Mouse (Mus musculus): ENCODE data around the gene M1ap. TPM values are rescaled to one million over a fixed set of nuclear protein-coding genes. Genes with fewer than 3 reads are reported as not detected.

The M1ap gene
- polyA plus RNA-seq, 1 experiment from 2014 or later: 0.43 TPM

- Histone ChIP-seq H3K27ac (peak overlapping the region; percentile 86), H3K4me2 (no peak overlapping the region), H3K27me3 (no peaks in the 10 kb centered on the region), H3K9ac (no peak overlapping the region), H3K36me3 (no peaks in the 10 kb centered on the region), H3K4me1 (peaks cover 19% of the 10 kb centered on the region), H3K9me3 (replicated peaks) (no peaks in the 10 kb centered on the region), H3K4me3 (replicated peaks) (no peak overlapping the region)
- WGBS: 81% methylated on average over 4 of the region's 4 CpGs
- ATAC-seq (replicated peaks; ENCODE audit: low FRiP score): no peak
These were observed 51.6 kb downstream of the M1ap start for GRCm38 (mm10) chr6:82998326-82998725.

- Histone ChIP-seq H3K4me1 (peaks cover 22% of the 10 kb centered on the region), H3K27ac (no peak overlapping the region), H3K27me3 (no peaks in the 10 kb centered on the region), H3K36me3 (no peaks in the 10 kb centered on the region), H3K4me3 (replicated peaks) (no peak overlapping the region), H3K4me2 (no peak overlapping the region), H3K9ac (no peak overlapping the region), H3K9me3 (replicated peaks) (no peaks in the 10 kb centered on the region)
- no peak for ATAC-seq (replicated peaks; ENCODE audit: low FRiP score)
- WGBS: 76% methylated on average over 8 of the region's 8 CpGs
These were observed 53.3 kb downstream of the M1ap start for GRCm38 (mm10) chr6:82999986-83000385.

- ATAC-seq (replicated peaks; ENCODE audit: low FRiP score): no peak
- H3K27ac ChIP-seq: no peak overlapping the region
- no peaks in the 10 kb centered on the region for H3K36me3 ChIP-seq
- peaks cover 12% of the 10 kb centered on the region for H3K4me1 ChIP-seq
- no peaks in the 10 kb centered on the region for H3K27me3 ChIP-seq
- H3K9me3 ChIP-seq (replicated peaks): no peaks in the 10 kb centered on the region
- no peak overlapping the region for H3K9ac ChIP-seq
- no peak overlapping the region for H3K4me2 ChIP-seq
- 93% methylated on average over 1 of the region's 1 CpGs for WGBS
- no peak overlapping the region for H3K4me3 ChIP-seq (replicated peaks)
These were observed 56.4 kb downstream of the M1ap start for GRCm38 (mm10) chr6:83003082-83003481.

- H3K9ac ChIP-seq: no peak overlapping the region
- H3K4me2 ChIP-seq: no peak overlapping the region
- H3K27ac ChIP-seq: no peak overlapping the region
- no peak overlapping the region for H3K4me3 ChIP-seq (replicated peaks)
- H3K9me3 ChIP-seq (replicated peaks): no peaks in the 10 kb centered on the region
- H3K27me3 ChIP-seq: no peaks in the 10 kb centered on the region
- no peak for ATAC-seq (replicated peaks; ENCODE audit: low FRiP score)
- H3K4me1 ChIP-seq: peaks cover 9% of the 10 kb centered on the region; the same call in 1 of the 2 replicates
- no peaks in the 10 kb centered on the region for H3K36me3 ChIP-seq
- WGBS: 89% methylated on average over 5 of the region's 5 CpGs
These were observed 57.1 kb downstream of the M1ap start for GRCm38 (mm10) chr6:83003850-83004249.

GRCm38 (mm10) chr6:83004309-83004708 is 57.6 kb downstream of the M1ap start:
- Histone ChIP-seq H3K4me2 (no peak overlapping the region), H3K9ac (no peak overlapping the region), H3K4me3 (replicated peaks) (no peak overlapping the region), H3K4me1 (peaks cover 9% of the 10 kb centered on the region; the same call in 1 of the 2 replicates), H3K9me3 (replicated peaks) (no peaks in the 10 kb centered on the region), H3K36me3 (no peaks in the 10 kb centered on the region), H3K27me3 (no peaks in the 10 kb centered on the region), H3K27ac (0 out of 2 replicates have a peak overlapping the region, but pooled peaks have one; percentile 41)
- no peak for ATAC-seq (replicated peaks; ENCODE audit: low FRiP score)
- 86% methylated on average over 2 of the region's 2 CpGs for WGBS

- Histone ChIP-seq H3K9me3 (replicated peaks) (no peaks in the 10 kb centered on the region), H3K9ac (no peak overlapping the region), H3K4me2 (no peak overlapping the region), H3K36me3 (no peaks in the 10 kb centered on the region), H3K4me1 (peaks cover 9% of the 10 kb centered on the region; the same call in 1 of the 2 replicates), H3K27me3 (no peaks in the 10 kb centered on the region), H3K27ac (peak overlapping the region; percentile 41; the same call in 1 of the 2 replicates), H3K4me3 (replicated peaks) (no peak overlapping the region)
- 61% methylated on average over 7 of the region's 7 CpGs for WGBS
- no peak; the same call in 1 of the 2 replicates for ATAC-seq (replicated peaks; ENCODE audit: low FRiP score)
These were observed 58.2 kb downstream of the M1ap start for GRCm38 (mm10) chr6:83004872-83005271.

GRCm38 (mm10) chr6:83005444-83006011 is 58.8 kb downstream of the M1ap start:
- Histone ChIP-seq H3K4me1 (peaks cover 16% of the 10 kb centered on the region), H3K4me3 (replicated peaks) (no peak overlapping the region), H3K4me2 (no peak overlapping the region), H3K27ac (0 out of 2 replicates have a peak overlapping the region, but pooled peaks have one; percentile 41), H3K27me3 (no peaks in the 10 kb centered on the region), H3K9me3 (replicated peaks) (no peaks in the 10 kb centered on the region), H3K36me3 (no peaks in the 10 kb centered on the region), H3K9ac (no peak overlapping the region)
- no peak for ATAC-seq (replicated peaks; ENCODE audit: low FRiP score)
- 71% methylated on average over 10 of the region's 10 CpGs for WGBS

GRCm38 (mm10) chr6:83006114-83006513 is 59.4 kb downstream of the M1ap start:
- 83% methylated on average over 6 of the region's 6 CpGs for WGBS
- H3K27me3 ChIP-seq: no peaks in the 10 kb centered on the region
- H3K4me2 ChIP-seq: no peak overlapping the region
- H3K9me3 ChIP-seq (replicated peaks): no peaks in the 10 kb centered on the region
- peaks cover 17% of the 10 kb centered on the region for H3K4me1 ChIP-seq
- no peak overlapping the region for H3K27ac ChIP-seq
- H3K36me3 ChIP-seq: no peaks in the 10 kb centered on the region
- no peak overlapping the region for H3K9ac ChIP-seq
- ATAC-seq (replicated peaks; ENCODE audit: low FRiP score): no peak
- H3K4me3 ChIP-seq (replicated peaks): no peak overlapping the region

GRCm38 (mm10) chr6:83008659-83009058 is 62.0 kb downstream of the M1ap start:
- Histone ChIP-seq H3K4me3 (replicated peaks) (no peak overlapping the region), H3K36me3 (no peaks in the 10 kb centered on the region), H3K9ac (no peak overlapping the region), H3K27me3 (no peaks in the 10 kb centered on the region), H3K4me1 (peaks cover 17% of the 10 kb centered on the region), H3K9me3 (replicated peaks) (no peaks in the 10 kb centered on the region), H3K4me2 (no peak overlapping the region), H3K27ac (no peak overlapping the region)
- 48% methylated on average over 3 of the region's 3 CpGs for WGBS
- ATAC-seq (replicated peaks; ENCODE audit: low FRiP score): no peak

GRCm38 (mm10) chr6:83010010-83010409 is 63.3 kb downstream of the M1ap start:
- no peak overlapping the region for H3K4me3 ChIP-seq (replicated peaks)
- H3K4me1 ChIP-seq: peaks cover 13% of the 10 kb centered on the region
- no peaks in the 10 kb centered on the region for H3K27me3 ChIP-seq
- WGBS: 53% methylated on average over 7 of the region's 7 CpGs
- no peak overlapping the region for H3K9ac ChIP-seq
- H3K27ac ChIP-seq: no peak overlapping the region
- no peak overlapping the region for H3K4me2 ChIP-seq
- no peak for ATAC-seq (replicated peaks; ENCODE audit: low FRiP score)
- H3K36me3 ChIP-seq: no peaks in the 10 kb centered on the region
- H3K9me3 ChIP-seq (replicated peaks): no peaks in the 10 kb centered on the region

GRCm38 (mm10) chr6:83011255-83011654 is 64.6 kb downstream of the M1ap start:
- H3K36me3 ChIP-seq: no peaks in the 10 kb centered on the region
- no peak overlapping the region for H3K4me2 ChIP-seq
- peaks cover 8% of the 10 kb centered on the region for H3K4me1 ChIP-seq
- H3K9me3 ChIP-seq (replicated peaks): no peaks in the 10 kb centered on the region
- no peaks in the 10 kb centered on the region for H3K27me3 ChIP-seq
- H3K27ac ChIP-seq: no peak overlapping the region
- 82% methylated on average over 7 of the region's 7 CpGs for WGBS
- no peak for ATAC-seq (replicated peaks; ENCODE audit: low FRiP score)
- H3K4me3 ChIP-seq (replicated peaks): no peak overlapping the region
- no peak overlapping the region for H3K9ac ChIP-seq

- H3K36me3 ChIP-seq: no peaks in the 10 kb centered on the region
- 78% methylated on average over 6 of the region's 6 CpGs for WGBS
- H3K4me3 ChIP-seq (replicated peaks): no peak overlapping the region
- H3K27me3 ChIP-seq: no peaks in the 10 kb centered on the region
- peaks cover 8% of the 10 kb centered on the region for H3K4me1 ChIP-seq
- no peaks in the 10 kb centered on the region for H3K9me3 ChIP-seq (replicated peaks)
- H3K4me2 ChIP-seq: no peak overlapping the region
- no peak overlapping the region for H3K9ac ChIP-seq
- H3K27ac ChIP-seq: no peak overlapping the region
- ATAC-seq (replicated peaks; ENCODE audit: low FRiP score): no peak
These were observed 65.1 kb downstream of the M1ap start for GRCm38 (mm10) chr6:83011756-83012155.

- Histone ChIP-seq H3K9me3 (replicated peaks) (no peaks in the 10 kb centered on the region), H3K4me1 (peaks cover 8% of the 10 kb centered on the region), H3K4me3 (replicated peaks) (no peak overlapping the region), H3K27ac (0 out of 2 replicates have a peak overlapping the region, but pooled peaks have one; percentile 35), H3K27me3 (no peaks in the 10 kb centered on the region), H3K36me3 (no peaks in the 10 kb centered on the region), H3K9ac (no peak overlapping the region), H3K4me2 (no peak overlapping the region)
- WGBS: 57% methylated on average over 5 of the region's 5 CpGs
- ATAC-seq (replicated peaks; ENCODE audit: low FRiP score): no peak
These were observed 66.7 kb downstream of the M1ap start for GRCm38 (mm10) chr6:83013444-83013843.

All from kidney, embryonic 15.5 days (tissue).